Mouse (Mus musculus) stomach, embryonic 14.5 days (tissue): ENCODE measurements around the gene Vps45. TPM values are rescaled to one million over a fixed set of nuclear protein-coding genes. Genes with fewer than 3 reads are reported as not detected.
"Not testable (repeated sequence)": the region's sequence is repeated elsewhere in the genome, so short reads cannot be mapped to it uniquely, and the experiment has no call there.

Experiments used
- ATAC-seq: fragments of 200-750 bp; cut with Nextera tagmentation; 2 replicates; pipeline ENCODE4 v1.8.0; 2017; ENCODE audit warnings: low read depth, moderate TSS enrichment; ENCODE audit not compliant: insufficient number of reproducible peaks, insufficient read depth, low FRiP score
- H3K27ac ChIP-seq: fragments of 300-500 bp; sonication (generic); 2 replicates; pipeline ENCODE4 v1.5.1; 2014; ENCODE audit warnings: mild to moderate bottlenecking, low read length, moderate library complexity, mixed read lengths
- H3K27me3 ChIP-seq: fragments of 300-500 bp; sonication (generic); 2 replicates; pipeline ENCODE4 v1.6.1; 2014; ENCODE audit warnings: low read length, control low read depth, mixed read lengths; ENCODE audit not compliant: control insufficient read depth, insufficient read depth
- H3K36me3 ChIP-seq: fragments of 300-500 bp; sonication (generic); 2 replicates; pipeline ENCODE4 v1.6.1; 2014; ENCODE audit warnings: mild to moderate bottlenecking, control low read depth, low read length, moderate library complexity, mixed read lengths; ENCODE audit not compliant: control insufficient read depth, insufficient read depth
- H3K4me1 ChIP-seq: fragments of 300-500 bp; sonication (generic); 2 replicates; pipeline ENCODE4 v1.6.1; 2014; ENCODE audit warnings: low read length, control low read depth, mixed read lengths; ENCODE audit not compliant: control insufficient read depth, insufficient read depth
- H3K4me2 ChIP-seq: fragments of 300-500 bp; sonication (generic); replicated peaks from 2 replicates; pipeline ENCODE4 v1.6.1; 2014; ENCODE audit warnings: low read depth, low read length, control low read depth
- H3K4me3 ChIP-seq: fragments of 300-500 bp; sonication (generic); 2 replicates; pipeline ENCODE4 v1.5.1; 2014; ENCODE audit warnings: low read depth, low read length, control low read depth
- H3K9ac ChIP-seq: fragments of 300-500 bp; sonication (generic); replicated peaks from 2 replicates; pipeline ENCODE4 v1.6.1; 2014; ENCODE audit warnings: low read depth, mild to moderate bottlenecking, control low read depth, low read length, moderate library complexity, mixed read lengths
- H3K9me3 ChIP-seq: fragments of 300-500 bp; sonication (generic); 2 replicates; pipeline ENCODE4 v1.6.1; 2016; ENCODE audit warnings: low read depth, low read length, control low read depth; ENCODE audit not compliant: control insufficient read depth
- WGBS: fragments of 180-500 bp; shearing (Covaris S2); extraction: QIAGEN DNeasy Blood & Tissue Kit; methylation state at CpG from one replicate; pipeline ENCODE4 v1.1.7; 2014; 5-methylcytosine and 5-hydroxymethylcytosine counted together
- polyA plus RNA-seq: library from polyadenylated mRNA; unstranded; fragments of >200 nt; fragmentation: Nextera tagmentation; extraction: Ambion mirVana; gene quantifications from 2 replicates; pipeline ENCODE4 v1.2.1, GENCODE M21; 2014

Vps45 gene
- polyA plus RNA-seq, 1 experiment from 2014 or later: 22.5 TPM

DNA sequence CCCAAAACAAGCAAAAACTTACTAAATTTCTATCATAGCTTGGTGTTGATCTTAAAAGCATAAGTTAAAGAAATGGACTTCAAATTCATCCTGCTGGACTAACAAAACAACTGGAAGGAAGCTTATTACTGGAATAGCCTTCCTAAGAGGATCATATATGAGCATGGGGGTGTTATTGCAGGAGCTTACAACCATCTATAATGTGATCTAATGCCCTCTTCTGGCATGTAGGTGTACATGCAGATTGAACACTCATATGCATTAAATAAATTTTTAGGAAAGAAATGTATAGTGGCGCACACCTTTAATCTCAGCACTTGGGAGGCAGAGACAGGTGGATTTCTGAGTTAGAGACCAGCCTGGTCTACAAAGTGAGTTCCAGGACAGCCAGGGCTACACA is 98.5 kb downstream of the Vps45 start:
- Histone ChIP-seq H3K4me2 (no peak overlapping the region), H3K27ac (no peak overlapping the region), H3K9me3 (no peaks in the 10 kb centered on the region), H3K36me3 (no peaks in the 10 kb centered on the region), H3K9ac (no peak overlapping the region), H3K27me3 (no peaks in the 10 kb centered on the region), H3K4me3 (no peak overlapping the region), H3K4me1 (0 out of 2 replicates have a peak, but pooled peaks cover 4% of the 10 kb centered on the region)
- ATAC-seq: no peak
- WGBS: 93% methylated on average over 1 of the region's 1 CpGs

DNA sequence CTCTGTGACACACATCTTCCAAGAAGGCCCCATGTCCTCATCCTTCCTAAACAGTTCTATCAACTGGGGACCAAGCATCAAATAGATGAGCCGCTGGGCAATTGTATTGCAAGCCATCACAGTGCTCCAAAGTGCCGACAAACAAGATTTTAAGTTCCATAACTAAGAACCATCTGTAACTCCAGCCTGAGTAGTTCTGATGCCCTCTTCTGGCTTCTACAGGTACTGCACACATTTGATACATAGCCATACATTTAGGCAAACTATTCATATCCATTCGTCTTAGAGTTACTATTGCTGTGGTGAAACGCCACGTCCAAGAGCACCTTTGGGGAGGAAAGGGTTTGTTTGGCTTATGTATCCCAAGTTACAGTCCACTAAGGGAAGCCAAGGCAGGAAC is 99.2 kb downstream of the Vps45 start:
- no peak for ATAC-seq
- Histone ChIP-seq H3K27ac (no peak overlapping the region), H3K9ac (no peak overlapping the region), H3K4me2 (no peak overlapping the region), H3K4me3 (no peak overlapping the region), H3K27me3 (no peaks in the 10 kb centered on the region), H3K36me3 (no peaks in the 10 kb centered on the region), H3K9me3 (no peaks in the 10 kb centered on the region), H3K4me1 (0 out of 2 replicates have a peak, but pooled peaks cover 4% of the 10 kb centered on the region)
- 81% methylated on average over 5 of the region's 5 CpGs for WGBS

DNA sequence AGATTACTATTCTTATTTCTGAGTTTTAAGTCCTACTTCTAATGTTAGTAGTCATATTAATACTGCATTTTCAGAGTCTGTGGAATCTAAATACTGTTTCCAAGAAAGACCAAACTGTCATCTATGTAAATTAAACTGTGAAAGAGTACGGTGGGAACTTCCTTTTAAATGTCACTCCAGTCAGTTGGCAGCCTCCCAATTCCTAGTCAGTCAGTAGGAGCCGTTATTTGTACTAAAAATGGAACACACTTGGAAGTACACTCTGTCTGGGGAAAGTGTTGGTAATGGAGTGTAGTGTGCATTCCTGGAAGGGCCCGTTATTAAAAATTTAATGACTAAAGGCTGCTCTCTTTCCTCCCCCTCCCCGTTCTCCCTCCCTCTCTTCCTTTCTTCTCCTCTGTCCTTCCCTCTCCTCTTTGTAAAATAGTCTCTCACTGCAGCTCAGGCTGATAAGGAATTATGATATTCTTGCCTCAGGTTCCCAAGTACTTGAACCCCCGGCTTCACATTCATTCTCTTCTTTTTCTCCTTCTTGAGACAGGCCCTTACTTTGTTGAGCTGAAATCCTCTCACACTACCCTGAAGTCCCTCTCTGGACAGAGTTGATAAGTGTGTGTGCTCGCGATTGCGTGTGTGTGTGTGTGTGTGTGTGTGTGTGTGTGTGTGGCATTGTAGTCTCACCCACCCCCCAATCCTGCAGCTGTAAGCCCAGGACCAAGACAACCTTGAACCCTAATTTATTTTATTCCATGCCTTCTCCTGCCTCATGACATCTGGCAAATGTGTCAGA is 100.7 kb downstream of the Vps45 start:
- Histone ChIP-seq H3K4me1 (0 out of 2 replicates have a peak, but pooled peaks cover 4% of the 10 kb centered on the region), H3K9me3 (no peaks in the 10 kb centered on the region), H3K4me3 (no peak overlapping the region), H3K27ac (0 out of 2 replicates have a peak overlapping the region, but pooled peaks have one; percentile 3), H3K36me3 (no peaks in the 10 kb centered on the region), H3K4me2 (no peak overlapping the region), H3K9ac (no peak overlapping the region), H3K27me3 (no peaks in the 10 kb centered on the region)
- WGBS: 62% methylated on average over 8 of the region's 8 CpGs
- ATAC-seq: no peak

DNA sequence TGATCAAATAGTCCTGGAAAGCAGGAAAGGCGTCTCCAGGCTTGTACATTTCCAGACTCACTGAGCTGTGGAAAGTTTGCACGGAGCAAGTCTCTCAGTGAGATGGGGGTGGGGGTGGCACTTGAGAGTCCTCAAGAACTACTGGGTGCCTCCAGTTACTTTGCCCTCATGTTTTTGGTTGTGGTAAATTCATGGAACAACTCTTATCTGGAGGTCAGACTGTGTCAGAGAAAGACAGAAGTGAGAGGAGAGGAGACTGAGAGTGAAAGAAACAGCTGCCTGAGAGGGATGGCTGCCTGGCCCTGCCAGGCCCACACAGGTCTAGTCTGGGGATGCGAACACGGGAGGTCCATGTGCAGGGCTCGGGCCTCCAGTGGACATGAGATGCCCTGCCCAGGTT is 102.9 kb downstream of the Vps45 start:
- no peak for ATAC-seq
- Histone ChIP-seq H3K4me1 (0 out of 2 replicates have a peak, but pooled peaks cover 4% of the 10 kb centered on the region), H3K4me2 (no peak overlapping the region), H3K9me3 (no peaks in the 10 kb centered on the region), H3K27me3 (no peaks in the 10 kb centered on the region), H3K36me3 (no peaks in the 10 kb centered on the region), H3K27ac (no peak overlapping the region), H3K4me3 (no peak overlapping the region), H3K9ac (no peak overlapping the region)
- WGBS: 96% methylated on average over 5 of the region's 5 CpGs

DNA sequence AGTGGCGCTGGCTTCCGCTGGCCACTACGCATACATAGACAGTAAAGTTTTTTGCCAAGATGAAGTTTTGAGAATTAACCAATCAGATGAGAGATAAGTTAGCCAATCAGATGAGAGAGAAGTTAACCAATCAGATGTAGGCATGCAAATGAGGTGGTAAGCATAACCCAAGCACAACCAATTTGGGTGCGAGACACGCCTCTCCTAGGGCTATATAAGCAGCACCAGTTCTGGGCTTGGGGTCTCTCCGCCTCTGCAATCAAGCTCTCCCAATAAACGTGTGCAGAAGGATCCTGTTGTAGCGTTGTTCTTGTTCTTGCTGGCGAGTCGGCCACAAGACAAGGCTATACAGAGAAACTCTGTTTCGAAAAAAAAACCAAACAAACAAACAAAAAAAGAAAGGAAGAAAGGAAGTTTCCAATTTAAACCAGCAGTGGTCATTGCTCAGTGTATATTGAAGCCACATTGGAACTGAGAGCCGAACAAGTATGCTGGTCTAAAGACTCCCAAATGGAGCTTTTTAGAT is 103.6 kb downstream of the Vps45 start:
- not testable (repeated sequence) for H3K4me3 ChIP-seq, ATAC-seq, H3K4me2 ChIP-seq, H3K36me3 ChIP-seq, H3K27ac ChIP-seq, H3K9ac ChIP-seq, H3K27me3 ChIP-seq, H3K4me1 ChIP-seq, H3K9me3 ChIP-seq
- 89% methylated on average over 12 of the region's 12 CpGs for WGBS

DNA sequence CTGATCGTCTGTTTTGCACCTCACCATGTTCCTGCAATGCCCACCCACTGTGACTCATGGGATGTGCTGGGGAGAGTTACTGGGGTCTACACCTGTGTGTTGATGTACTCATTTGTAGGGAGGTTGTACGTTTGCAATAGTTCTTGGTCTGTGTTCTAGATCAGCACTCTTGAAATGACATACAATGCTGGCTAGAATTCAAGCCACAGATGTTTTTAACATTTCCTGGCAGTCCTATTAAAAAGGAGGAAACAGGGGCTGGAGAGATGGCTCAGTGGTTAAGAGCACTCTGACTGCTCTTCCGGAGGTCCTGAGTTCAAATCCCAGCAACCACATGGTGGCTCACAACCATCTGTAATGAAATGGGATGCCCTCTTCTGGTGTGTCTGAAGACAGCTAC is 104.7 kb downstream of the Vps45 start:
- no peaks in the 10 kb centered on the region for H3K27me3 ChIP-seq
- H3K9ac ChIP-seq: no peak overlapping the region
- H3K27ac ChIP-seq: no peak overlapping the region
- H3K9me3 ChIP-seq: no peaks in the 10 kb centered on the region
- WGBS: 82% methylated on average over 3 of the region's 3 CpGs
- no peaks in the 10 kb centered on the region; the same call in 1 of the 2 replicates for H3K36me3 ChIP-seq
- no peak overlapping the region for H3K4me2 ChIP-seq
- no peak for ATAC-seq
- 0 out of 2 replicates have a peak, but pooled peaks cover 4% of the 10 kb centered on the region for H3K4me1 ChIP-seq
- H3K4me3 ChIP-seq: no peak overlapping the region

DNA sequence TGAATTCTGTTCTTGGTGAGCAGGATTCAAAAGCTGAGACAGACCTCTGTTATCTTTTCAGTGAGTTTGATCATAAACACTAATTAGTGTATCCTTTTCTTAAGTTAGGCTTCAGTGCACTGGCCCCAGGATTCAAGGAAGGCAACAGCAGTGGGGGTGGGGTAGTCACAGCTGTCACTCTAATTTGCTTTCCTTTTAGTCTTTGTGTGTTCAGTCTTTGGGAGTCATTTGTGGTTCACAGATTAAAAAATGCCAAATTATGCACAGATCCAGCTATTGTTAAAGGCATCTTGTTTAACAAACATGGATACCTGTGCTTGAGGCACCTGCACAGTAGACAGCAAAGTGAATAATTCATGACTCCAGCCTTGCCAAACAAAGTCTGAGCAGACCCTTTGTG is 105.2 kb downstream of the Vps45 start:
- Histone ChIP-seq H3K9me3 (no peaks in the 10 kb centered on the region), H3K9ac (no peak overlapping the region), H3K4me1 (0 out of 2 replicates have a peak, but pooled peaks cover 4% of the 10 kb centered on the region), H3K27ac (no peak overlapping the region), H3K4me3 (no peak overlapping the region), H3K4me2 (no peak overlapping the region), H3K27me3 (no peaks in the 10 kb centered on the region), H3K36me3 (no peaks in the 10 kb centered on the region; the same call in 1 of the 2 replicates)
- no peak for ATAC-seq

DNA sequence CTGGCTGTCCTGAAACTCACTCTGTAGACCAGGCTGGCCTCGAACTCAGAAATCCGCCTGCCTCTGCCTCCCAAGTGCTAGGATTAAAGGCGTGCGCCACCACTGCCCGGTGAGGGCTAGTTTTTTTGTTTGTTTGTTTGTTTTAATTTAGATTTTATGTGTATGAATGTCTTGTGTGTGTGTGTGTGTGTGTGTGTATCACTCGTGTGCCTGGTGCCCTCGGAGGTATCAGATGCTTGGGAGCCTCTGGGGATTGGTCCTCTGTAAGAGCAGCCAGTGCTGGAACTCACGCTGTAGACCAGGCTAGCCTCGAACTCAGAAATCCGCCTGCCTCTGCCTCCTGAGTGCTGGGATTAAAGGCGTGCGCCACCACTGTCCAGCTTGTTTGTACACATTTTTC is 106.7 kb downstream of the Vps45 start:
- WGBS: 66% methylated on average over 12 of the region's 12 CpGs
- ATAC-seq, H3K9me3 ChIP-seq, H3K27me3 ChIP-seq, H3K36me3 ChIP-seq, H3K4me1 ChIP-seq: not testable (repeated sequence)
- Histone ChIP-seq H3K27ac (peak overlapping the region; percentile 89), H3K4me2 (peak overlapping the region; percentile 71), H3K4me3 (peak overlapping the region; percentile 47), H3K9ac (peak overlapping the region; percentile 52)
